Mouse (Mus musculus) ovary, adult 18-20 months (tissue): Measurements from ENCODE around the gene Fndc3b.
"Not testable (repeated sequence)": the region's sequence is repeated elsewhere in the genome, so short reads cannot be mapped to it uniquely, and the experiment has no call there.

ENCODE experiments used
- DNase-seq: peaks from one replicate; pipeline ENCODE4 v3.0.0; 2022; ENCODE audit warnings: low spot score, mixed read lengths

Gene Fndc3b

DNA sequence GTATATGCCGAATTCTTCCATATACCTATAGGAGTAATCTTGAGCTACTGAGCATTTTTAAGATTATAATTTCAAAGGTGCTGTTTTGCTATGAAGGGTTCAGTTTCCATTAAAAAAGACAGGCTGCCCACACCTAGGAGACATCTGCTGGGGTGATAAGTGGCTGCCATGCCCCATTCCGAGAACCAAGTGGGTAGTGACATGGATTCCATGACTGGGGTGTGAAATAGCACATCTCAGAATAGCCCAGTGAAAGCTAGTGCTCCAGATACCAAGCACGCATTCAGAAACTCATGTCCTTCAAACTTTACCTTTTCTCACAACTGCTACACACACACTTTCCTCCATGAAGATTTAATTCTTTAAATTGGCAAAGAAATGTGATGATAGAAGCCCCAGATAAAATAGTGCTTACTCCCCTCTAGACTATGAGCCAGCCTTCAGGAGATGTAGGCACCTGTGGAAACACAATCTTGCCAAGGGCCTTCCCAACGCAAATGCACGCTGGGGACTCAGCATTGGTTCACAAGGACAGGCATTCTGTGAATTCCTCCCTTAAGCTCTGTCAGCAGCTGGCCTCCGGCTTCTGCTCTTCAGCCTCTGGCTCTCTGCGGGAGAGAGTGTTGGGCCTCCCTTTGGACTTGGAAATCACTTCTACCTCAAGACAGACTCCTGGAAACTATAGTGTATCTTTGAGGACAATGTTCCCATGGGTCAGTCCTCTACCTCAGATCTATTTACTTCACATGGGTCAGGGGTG is 207.6 kb downstream of the Fndc3b start:
- DNase-seq: no peak

DNA sequence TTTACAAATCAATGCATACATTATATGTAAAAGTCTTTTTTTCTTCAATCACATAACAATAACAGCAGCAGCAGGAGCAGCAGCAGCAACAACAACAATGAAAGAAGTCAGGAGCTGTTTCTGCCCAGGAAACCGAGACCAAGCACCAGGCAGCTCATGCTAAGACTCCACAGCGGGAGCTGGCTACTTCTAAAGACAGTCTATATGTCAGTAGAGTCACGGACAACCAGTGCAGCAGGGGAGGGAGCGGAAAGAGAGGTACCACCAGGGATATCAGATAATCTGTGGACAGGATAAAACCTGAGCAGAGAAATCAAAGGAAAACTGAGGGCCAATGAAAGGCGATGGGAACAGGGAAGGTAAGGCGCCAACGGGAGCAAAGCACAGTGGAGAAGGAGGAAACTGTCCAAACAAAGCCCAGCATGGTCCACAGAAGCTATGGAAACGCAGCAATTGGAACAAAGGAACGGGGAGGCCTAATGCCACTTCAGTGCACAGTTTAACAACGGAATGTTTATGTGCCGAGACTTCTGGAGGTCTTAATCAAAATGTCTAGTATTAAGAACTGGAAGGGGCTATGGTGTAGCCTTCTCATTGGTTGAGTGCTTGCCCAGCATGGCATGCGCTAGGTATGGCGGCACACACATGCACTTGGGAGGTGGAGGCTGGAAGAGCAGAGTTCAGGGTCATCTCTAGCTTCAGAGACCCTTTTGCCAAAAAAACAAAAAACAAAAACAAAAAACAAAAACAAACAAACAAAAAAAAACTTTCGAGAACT is 215.6 kb downstream of the Fndc3b start:
- DNase-seq: no peak

DNA sequence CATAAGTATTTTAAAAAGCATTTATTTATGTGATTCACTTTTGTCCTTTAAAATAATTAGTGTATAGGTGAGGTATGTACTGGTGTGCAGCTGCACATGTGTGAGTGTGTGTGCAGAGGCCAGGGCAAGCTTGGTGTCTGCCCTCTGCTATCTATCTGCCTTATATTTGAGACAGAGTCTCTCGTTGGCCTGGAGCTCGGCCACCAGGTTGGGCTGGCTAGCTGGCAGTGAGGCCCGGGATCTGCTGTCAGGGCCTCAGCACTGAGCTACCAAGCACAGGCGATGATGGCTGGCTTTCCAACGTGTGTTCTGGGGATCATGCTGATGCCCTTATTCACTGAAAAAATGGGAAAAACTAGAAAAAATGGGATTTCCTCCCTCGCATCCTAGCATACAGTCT is 216.4 kb downstream of the Fndc3b start:
- DNase-seq: no peak

DNA sequence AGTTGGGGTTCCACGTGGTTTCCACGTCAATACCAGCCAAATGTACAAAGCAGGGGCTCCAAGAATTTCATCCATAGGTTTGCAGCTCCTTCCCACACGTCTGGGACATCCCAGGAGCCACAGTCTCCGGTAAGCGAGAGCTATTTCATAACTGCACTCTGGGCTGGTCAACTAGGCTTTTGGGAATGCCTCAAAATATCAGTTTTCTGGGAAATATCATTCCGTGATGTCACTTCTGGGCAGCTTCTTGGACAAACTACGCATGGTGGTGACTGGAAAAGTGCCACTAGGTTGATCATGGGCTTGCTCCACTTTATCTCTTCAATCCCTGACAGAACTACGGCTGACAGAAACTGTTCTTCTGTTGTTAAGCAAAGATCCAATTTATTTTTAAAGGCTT is 217.0 kb downstream of the Fndc3b start:
- DNase-seq: no peak

DNA sequence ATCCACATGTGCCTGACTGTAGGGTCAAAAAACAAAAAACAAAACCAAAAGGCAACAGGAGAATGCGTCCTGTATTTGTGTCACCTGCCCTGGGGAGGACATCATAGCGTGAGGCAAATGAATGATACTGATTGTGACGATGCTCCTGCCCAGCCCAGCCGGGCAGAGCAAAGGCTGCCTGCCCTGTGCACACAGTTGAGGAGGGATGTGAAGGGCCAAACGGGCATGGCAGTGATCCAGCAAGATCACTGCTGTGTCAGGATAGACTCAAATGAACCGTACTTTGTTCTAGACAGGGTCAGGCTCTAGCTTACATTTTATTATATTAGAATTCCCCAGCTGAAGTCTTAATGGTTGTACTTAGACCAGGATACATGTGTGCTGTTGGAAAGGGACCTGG is 219.3 kb downstream of the Fndc3b start:
- DNase-seq: no peak

DNA sequence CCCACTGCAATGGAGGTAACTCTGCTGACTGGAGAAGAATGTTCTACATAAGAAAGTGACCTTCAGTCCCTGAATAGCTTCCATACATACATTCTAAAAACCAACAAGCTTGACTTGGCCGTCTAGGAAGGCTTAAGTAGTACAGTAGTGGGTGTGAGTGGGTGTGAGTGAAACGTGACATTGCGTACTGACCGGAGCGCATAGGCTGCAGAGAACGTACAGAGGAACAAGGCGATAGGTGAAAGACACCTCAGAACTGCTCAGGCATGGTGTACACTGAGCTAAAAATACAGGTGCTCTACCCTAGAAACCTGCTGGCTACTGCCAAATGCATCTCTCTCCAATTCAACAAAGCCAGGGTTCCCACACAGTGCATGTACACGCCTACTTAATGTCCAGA is 219.7 kb downstream of the Fndc3b start:
- no peak for DNase-seq

DNA sequence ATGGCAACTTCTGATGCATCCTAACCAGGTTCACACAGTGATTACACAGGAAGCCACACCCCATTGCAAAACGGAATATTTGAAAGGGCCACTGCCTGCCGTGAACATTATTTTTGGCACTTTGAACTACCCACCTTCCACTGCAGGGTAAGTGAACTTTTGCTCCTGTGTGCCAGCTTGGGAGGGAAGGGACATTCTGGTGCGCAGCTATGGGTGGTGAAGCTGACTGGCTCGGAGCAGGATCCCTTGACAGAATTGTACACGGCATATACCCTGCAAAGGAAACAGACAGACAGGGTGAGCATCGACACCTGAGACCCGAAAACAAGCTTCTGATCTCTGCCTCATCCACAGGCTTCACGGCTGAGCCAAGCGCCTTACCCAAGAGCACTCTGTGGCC is 220.2 kb downstream of the Fndc3b start:
- DNase-seq: no peak

DNA sequence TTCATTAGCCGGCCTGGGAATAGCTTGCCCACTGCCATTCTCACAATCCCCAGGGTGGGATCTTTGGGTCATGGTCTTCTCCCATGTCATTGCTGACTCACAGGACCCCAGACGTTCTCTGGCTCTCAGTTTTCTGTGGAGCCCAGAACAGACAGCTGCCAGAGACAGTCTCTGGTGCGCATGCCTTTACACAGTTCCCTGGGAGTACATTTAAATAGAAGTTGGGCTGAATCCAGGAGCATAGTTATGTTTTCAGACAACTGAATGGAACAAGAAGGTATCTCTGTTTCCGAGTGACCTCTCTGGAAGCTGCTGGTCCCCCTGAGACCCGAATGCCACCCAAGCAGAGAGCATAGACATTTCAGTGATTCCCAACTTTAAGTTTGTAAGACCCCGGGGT is 221.6 kb downstream of the Fndc3b start:
- DNase-seq: no peak

DNA sequence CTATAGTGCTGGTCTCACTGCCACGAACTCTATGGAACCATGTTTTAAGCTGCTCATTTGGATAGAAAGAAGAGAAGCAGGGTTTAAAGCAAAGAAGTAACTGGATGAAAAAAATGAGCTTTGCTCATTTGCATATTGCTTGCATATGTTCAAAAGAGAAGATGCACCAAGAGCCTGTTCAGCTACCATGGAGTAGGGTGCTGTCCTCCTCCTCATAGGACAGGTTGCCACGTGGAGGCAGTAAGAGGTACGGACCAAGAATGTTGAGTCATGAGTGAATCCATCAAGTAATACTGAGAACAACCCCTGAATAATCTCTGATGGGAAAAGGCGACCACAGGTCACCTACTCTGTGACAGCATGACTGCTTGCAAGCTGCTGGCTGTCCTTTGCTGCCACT is 226.0 kb downstream of the Fndc3b start:
- no peak for DNase-seq

DNA sequence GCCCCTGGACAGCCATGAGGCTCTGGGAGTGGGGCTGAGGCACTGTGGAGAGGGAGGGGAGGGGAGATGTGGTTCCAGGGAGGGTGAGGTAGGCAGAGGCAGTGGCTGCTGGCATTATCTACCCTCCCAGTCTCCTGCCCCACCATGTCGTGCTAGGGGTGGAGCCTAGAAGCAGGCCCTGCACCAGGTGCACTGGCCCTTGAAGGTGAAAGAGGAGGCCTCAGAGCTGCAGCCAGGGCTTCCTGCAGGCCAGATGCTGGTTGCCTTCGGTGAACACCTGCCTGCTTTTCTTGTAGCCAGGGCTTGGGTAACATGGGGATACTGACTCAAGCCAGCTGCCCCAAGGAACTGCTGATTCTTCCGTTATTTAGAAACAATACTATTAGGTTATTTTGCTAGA is 226.4 kb downstream of the Fndc3b start:
- DNase-seq: no peak

DNA sequence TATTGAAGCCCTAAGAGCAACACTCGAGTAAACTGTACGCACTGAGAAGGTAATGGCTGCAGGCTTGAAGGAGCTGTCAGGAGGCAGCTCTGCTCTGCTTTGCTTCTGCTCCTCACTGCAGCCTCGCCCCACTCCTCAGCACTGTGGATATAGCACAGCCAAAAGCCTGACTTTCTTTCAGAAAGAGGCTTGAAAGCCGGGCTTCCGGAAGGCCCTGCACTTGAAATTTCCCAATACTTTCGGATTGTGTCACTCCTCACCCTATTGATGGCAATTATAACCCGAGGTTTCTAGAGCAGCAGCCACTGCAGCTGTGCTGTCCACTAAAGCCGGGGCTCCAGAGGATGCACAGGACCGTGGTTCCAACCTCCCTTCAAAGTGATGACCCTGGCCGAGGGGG is 227.3 kb downstream of the Fndc3b start:
- no peak for DNase-seq

DNA sequence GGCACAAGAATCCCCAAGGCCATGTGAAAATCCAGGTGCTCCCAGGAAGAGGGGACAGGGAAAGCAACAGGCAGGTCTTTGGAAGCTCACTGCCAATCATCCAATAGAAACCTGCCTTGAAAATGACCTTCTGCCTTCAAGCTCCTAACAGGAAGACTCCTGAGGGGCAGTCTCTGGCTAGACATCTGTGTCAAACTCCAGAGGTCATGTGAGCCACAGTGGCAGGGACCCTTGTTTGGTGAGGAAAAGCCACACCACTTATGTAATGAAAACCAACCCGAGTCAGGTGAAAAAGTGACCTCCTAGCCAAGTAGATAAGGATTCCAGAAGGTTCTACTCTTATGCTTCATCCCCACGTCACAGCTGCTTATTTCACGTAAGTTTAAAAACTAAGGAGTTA is 227.8 kb downstream of the Fndc3b start:
- no peak for DNase-seq

DNA sequence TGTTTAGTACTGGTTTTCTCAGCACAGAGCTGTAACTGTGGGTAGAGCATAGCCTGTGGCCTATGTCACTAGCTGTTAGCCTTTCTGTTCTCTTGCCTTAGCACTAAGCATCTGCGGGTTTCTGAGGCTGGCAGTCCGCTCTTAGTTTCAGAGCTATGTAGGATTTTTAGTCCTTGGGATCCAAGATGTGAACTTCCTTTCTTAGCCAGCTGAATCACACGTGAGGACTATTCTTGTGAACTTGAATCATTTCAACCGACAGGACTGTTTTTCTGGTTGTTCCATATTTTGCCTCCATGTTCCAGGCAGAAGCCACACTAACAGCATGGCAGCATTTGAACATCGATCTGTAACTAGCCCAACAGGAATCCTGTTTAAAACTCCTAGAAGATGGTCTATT is 229.4 kb downstream of the Fndc3b start:
- no peak for DNase-seq

DNA sequence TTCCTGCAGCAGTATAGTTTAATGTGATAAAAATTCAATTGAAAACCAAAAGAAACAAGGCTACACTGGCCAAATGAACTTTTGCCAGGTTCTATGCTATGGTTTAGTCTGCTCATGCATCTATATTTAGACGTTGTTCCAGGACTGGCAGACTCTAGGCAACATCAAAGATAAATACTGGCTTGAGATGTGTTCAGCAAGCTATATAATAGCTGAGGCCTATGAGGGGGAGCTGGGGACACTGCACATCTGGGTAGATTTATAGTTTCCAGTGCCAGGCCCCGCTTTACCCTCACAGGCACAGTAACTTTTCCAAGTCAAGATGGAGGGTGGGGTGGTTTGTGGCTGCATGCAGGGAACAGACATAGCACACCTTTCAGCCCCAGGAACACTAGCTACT is 231.7 kb downstream of the Fndc3b start:
- no peak for DNase-seq

DNA sequence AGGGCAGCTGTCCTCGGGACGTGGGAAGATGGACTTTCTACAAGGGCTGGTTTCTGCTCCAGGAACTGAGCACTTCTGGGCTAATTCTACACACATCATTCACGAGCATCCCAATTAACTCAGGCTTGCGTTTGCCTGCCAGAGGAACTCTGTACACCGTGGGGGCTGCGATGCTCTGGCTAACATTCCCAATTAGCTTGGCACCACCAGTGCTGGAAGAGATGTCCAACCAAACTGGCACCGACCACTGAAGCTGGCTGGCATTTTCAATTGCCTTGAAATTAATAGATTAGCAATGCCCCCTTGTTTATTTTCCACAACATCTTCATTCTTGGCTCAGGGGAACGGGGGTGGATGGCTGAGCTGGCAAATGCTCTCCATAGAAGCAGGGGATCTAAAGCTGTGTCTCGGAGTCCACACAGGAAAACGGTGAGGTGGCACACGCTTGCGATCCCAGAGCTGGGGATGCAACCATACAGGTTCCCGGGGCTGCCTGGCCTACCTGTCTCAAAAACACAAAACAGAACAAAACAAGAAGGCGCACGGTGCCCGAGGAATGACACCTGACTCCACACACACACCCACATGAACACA is 232.4 kb downstream of the Fndc3b start:
- DNase-seq: no peak

DNA sequence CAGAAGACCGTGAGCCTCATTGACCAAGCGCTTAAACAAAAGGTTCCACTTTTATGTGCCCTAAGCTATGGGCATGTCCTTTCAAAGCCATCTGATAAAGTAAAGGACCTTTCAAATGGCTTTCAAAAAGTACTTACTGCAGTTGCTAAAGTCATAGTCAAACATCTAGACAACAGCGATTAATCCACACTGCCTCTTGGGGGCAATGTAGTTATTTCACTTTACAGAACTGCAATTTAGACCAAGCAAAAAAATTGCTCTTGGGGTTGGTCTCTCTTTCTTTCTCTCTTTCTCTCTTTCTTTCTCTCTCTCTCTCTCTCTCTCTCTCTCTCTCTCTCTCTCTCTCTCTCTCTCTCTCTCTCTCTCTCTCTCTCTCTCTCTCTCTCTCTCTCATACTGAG is 233.4 kb downstream of the Fndc3b start:
- not testable (repeated sequence) for DNase-seq

DNA sequence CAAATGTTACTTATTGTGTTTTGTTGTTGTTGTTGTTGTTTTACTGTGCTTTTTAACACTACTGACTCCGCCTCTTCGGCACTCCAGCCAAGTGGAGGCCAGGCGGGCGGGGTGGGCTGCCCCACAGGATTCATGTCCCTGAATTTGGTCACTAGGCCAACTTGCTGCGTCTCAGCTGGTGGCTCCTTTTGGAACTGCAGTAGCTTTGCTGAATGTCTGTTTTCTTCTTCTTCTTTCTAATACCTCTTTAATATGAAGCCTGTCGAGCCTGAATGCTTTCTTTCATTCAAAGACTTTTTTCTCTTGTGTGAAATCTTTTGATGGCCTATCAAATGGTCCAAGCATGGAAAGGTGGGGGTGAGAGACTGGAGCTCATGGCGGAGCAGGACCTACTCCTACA is 235.2 kb downstream of the Fndc3b start:
- no peak for DNase-seq

DNA sequence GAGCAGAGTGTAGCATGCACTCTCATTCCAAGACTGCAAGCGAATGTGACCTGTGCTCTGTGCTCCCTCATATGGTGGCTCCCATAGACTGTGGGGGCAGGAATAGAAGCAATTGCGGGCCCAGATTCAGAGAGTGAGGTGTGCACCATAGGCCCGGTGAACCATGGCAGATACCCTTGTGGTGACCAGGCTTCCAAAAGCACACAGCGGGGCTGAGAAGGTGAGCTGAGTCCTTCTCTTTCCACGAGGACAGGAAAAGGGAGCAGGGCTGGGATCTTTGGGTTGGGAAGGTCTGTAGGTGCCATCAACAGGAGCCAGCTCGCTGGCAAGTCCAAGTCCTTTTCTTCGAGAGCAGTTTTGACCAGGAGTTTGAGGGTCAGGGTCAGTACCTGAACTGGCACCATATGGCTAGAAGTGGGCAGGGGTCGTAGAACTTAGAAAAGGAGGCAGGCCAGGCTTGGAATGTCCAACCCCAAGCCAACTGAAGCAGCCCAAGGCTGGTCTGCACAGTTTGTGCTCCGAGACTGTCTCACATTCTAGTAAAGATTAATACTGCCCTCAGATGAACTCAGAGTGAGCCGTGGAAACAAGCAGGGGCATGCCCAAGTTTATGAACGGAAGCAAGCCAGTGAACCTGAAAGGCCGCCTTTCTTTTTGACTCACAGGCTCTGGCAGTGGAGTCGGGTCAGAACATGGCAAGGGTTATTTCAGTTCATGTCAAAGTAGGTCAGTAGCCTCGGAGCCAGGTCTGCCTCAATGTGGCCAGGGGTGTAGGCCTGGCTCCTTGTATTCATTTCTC is 237.1 kb downstream of the Fndc3b start:
- no peak for DNase-seq

DNA sequence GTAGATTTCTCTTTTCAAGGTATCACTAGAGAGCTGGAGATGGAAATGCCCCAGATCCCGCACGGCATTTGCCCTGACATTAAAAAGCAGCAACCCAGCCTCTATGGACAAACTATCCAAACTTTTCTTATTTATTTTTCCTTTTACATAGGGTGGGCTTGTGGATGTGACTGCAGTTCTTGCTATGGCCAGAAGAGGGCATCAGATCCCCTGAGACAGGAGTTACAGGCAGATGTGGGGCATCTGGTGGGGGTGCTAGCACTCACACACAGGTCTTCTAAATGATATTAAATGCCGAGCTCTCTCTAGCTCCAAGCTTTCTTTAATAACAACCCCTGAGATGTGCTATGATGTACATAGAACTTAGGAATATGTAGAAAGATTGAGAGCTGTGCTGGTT is 238.3 kb downstream of the Fndc3b start:
- DNase-seq: no peak

DNA sequence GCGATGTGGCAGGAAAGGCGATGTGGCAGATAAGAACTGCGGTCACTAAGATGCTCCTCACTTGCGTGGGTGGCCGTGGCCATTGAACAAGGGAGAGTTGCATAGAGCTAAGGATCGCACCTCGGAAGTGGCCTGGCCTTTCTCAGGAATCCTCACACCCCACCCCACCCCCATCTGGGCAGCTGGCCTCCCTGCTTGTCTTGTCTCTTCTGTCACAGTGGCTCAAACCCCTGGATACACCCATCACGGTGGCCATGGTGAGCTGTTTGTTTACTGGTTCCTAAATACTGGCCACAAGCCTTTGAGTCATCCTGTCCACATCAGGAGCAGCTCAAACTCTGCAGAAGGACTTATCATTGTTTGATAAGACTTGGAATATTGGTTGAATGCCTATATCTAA is 240.3 kb downstream of the Fndc3b start:
- no peak for DNase-seq

DNA sequence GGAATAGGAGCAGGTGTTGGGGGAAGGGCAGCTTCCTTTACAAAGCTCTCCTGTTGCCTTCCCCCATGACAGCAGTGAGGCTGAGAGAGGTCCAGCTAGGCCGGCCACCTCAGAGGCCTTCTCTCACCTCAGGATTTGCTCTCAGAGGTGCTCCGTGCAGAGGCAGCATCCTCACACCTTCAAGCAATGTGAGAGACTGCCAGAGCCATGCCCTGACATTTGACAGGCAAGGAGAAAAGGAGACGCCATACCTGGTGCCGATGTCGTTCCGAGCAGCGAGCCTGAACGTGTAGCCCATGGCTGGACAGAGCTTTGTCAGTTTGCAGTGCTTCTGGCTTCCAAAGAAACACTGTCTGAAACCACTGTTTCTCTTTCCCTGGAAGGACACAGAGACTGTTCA is 241.1 kb downstream of the Fndc3b start:
- no peak for DNase-seq

DNA sequence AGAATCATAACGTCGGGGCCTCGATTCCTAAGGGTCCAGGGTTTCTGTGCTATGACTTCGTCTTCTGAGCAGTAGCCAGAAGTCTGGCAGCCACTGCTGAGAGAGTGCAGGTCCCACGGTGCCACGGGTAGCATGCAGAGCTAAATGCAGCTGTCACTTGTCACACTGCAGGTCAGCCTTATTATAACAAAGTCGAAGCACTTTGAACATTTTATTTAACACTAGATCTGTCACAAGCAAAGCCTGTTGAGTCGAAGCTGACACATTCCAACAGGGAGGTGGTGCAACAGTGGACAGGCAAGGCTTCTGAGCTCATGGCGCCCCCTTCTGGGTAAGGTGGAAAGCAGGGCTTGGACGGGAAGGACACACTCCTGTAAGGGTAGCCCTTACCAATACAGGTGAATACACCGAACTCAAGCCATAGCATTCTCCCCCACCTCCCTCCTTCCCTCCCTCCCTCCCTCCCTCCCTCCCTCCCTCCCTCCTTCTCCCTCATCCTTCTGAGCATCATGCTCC is 243.5 kb downstream of the Fndc3b start:
- DNase-seq: no peak
